Mouse (Mus musculus): Measurements from ENCODE around the gene Ccdc63. TPM values are rescaled to one million over a fixed set of nuclear protein-coding genes. Genes with fewer than 3 reads are reported as not detected.

The Ccdc63 gene
- polyA plus RNA-seq, 1 experiment from 2014 or later = not detected

DNA sequence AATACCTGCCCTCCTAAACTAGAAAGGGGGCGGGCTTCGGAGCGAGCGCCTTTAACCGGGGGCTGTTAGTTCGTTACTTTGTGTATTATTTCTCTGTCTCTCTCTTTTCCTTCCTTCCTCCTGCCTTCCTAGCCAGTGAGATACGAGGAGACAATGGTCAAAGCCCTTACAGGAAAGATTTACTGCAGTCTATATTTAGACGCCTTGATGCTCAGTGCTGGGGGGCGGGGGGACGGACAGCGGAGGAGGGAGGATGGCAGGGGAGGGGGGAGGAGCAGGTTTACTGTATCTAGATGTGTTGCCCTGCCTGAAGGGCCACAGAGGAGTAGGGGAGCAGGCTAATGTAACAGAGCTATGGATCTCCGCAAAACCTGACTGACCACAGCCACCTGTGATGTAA lies 78.1 kb downstream of the Ccdc63 start:
- 22% methylated on average over 12 of the region's 12 CpGs for WGBS
- no peaks in the 10 kb centered on the region for H3K36me3 ChIP-seq
- no peak overlapping the region for H3K27ac ChIP-seq
- H3K9me3 ChIP-seq (replicated peaks) = no peaks in the 10 kb centered on the region
- no peak overlapping the region for H3K4me3 ChIP-seq
- H3K27me3 ChIP-seq (ENCODE audit: low read depth, poor library complexity, severe bottlenecking) = no peaks in the 10 kb centered on the region
- peaks cover 34% of the 10 kb centered on the region for H3K4me1 ChIP-seq
- no peak for DNase-seq (ENCODE audit: low spot score)

DNA sequence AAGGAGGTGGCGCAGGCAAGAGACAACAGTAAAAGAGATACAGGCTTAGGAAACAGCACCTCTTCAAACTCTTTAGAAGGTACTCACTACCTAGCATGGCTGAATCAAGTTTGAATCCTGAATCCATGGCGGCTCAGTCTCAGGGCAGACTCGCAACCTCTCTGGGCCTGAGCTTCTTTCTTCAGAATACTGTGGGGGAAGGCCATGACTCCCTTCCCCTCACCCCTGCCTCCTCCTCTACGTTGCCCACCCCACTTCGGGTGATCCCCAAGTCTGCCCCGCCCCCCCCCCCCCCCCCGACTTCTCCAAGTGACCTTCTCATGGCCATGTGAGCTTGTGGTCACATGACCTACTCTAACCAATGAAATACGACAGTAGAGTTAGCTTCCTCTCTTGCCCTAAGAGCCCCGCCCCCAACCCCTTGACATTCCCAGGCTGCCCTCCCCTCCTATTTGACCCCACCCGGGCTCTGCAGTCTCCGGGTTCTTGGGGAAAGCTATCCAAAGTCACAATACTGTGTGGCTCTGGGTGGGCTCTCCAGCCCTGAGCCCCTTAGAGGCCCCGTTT lies 79.8 kb downstream of the Ccdc63 start:
- WGBS = 32% methylated on average over 8 of the region's 12 CpGs
- DNase-seq (ENCODE audit: low spot score) = peak; percentile 67
- H3K4me1 ChIP-seq = peaks cover 34% of the 10 kb centered on the region
- H3K4me3 ChIP-seq = peak overlapping the region; percentile 38
- no peaks in the 10 kb centered on the region for H3K36me3 ChIP-seq
- H3K9me3 ChIP-seq (replicated peaks) = no peaks in the 10 kb centered on the region
- no peaks in the 10 kb centered on the region for H3K27me3 ChIP-seq (ENCODE audit: low read depth, poor library complexity, severe bottlenecking)
- peak overlapping the region; percentile 75 for H3K27ac ChIP-seq

DNA sequence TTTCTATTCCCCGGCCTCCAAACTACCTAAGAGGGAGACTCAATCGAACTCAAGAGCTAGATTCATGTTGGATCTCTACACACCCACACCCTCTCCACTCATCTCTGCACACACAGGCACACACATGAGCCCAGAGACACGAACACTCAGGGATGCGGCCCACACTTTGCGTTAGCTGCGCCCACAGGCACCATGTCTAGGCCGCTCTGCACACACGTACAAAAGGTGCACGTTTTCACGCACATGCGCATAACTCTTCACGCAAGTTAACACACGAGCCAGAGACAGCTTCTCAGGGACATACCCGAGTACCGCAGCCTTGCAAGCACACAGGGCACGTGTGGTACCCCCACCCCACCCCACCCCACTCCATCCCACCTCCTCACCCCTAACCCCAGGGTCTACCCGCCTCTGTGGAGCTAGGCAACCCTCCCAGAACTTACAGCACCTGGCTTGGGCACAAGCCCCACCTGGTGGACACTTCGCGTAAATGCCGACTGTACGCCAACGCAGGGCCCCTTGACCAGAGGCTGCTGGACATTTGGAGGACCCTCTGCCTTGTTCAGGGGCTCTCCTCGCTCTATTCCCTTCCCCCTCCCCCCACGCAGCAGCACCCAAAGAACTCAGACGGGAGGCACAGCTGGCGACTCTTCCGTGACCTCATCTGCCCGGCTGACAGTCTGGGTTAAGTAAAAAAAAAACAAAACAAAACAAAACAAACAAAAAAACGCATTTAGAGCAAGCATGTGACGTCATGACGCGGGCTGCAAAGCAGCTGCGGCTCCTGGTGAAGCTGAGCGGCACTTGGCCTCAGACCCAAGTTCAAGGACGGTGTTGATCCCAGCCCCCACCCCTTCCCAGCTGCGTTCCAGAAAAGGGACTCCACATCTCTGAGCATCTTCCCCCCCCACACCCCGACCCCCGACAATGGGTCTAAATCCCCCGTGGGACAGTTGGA lies 81.3 kb downstream of the Ccdc63 start:
- Histone ChIP-seq H3K27ac (no peak overlapping the region), H3K4me3 (peak overlapping the region; percentile 37), H3K36me3 (no peaks in the 10 kb centered on the region), H3K4me1 (peaks cover 39% of the 10 kb centered on the region), H3K9me3 (replicated peaks) (no peaks in the 10 kb centered on the region), H3K27me3 (ENCODE audit: low read depth, poor library complexity, severe bottlenecking) (peaks cover 3% of the 10 kb centered on the region)
- WGBS = 32% methylated on average over 39 of the region's 39 CpGs
- peak; percentile 86 for DNase-seq (ENCODE audit: low spot score)

Other genes with a start within 250 kb of the Ccdc63 start
- gene Cux2, start 90.7 kb downstream of the Ccdc63 start, polyA plus RNA-seq (2016; fragmentation: Nextera tagmentation; extraction: Ambion mirVana) = 2.9 and 4.4 TPM in 2 replicates
- 3.1 TPM in 2 replicates for gene Myl2, start 39.9 kb downstream of the Ccdc63 start, polyA plus RNA-seq (2016; fragmentation: Nextera tagmentation; extraction: Ambion mirVana)
- 373 and 383 TPM in 2 replicates for gene Ppp1cc, start 17.5 kb upstream of the Ccdc63 start, polyA plus RNA-seq (2016; fragmentation: Nextera tagmentation; extraction: Ambion mirVana)
- gene Hvcn1, start 66.0 kb upstream of the Ccdc63 start, polyA plus RNA-seq (2016; fragmentation: Nextera tagmentation; extraction: Ambion mirVana) = 9.6 and 11.8 TPM in 2 replicates
- gene Tctn1, start 123.6 kb upstream of the Ccdc63 start, polyA plus RNA-seq (2016; fragmentation: Nextera tagmentation; extraction: Ambion mirVana) = 4.4 and 4.9 TPM in 2 replicates
- gene Pptc7, start 143.5 kb upstream of the Ccdc63 start, polyA plus RNA-seq (2016; fragmentation: Nextera tagmentation; extraction: Ambion mirVana) = 8.2 and 9.7 TPM in 2 replicates
- gene Rad9b, start 213.4 kb upstream of the Ccdc63 start, polyA plus RNA-seq (2016; fragmentation: Nextera tagmentation; extraction: Ambion mirVana) = 8.2 and 11.7 TPM in 2 replicates
- gene Vps29, start 213.5 kb upstream of the Ccdc63 start, polyA plus RNA-seq (2016; fragmentation: Nextera tagmentation; extraction: Ambion mirVana) = 191 and 204 TPM in 2 replicates
- 102 and 103 TPM in 2 replicates for gene Gpn3, start 231.1 kb upstream of the Ccdc63 start, polyA plus RNA-seq (2016; fragmentation: Nextera tagmentation; extraction: Ambion mirVana)
- gene Fam216a, start 231.5 kb upstream of the Ccdc63 start, polyA plus RNA-seq (2016; fragmentation: Nextera tagmentation; extraction: Ambion mirVana) = 83.6 and 90.4 TPM in 2 replicates

Data from limb, embryonic 10.5 days (tissue).